Mouse (Mus musculus): Measurements from ENCODE around the gene Ggnbp2.

The Ggnbp2 gene

DNA sequence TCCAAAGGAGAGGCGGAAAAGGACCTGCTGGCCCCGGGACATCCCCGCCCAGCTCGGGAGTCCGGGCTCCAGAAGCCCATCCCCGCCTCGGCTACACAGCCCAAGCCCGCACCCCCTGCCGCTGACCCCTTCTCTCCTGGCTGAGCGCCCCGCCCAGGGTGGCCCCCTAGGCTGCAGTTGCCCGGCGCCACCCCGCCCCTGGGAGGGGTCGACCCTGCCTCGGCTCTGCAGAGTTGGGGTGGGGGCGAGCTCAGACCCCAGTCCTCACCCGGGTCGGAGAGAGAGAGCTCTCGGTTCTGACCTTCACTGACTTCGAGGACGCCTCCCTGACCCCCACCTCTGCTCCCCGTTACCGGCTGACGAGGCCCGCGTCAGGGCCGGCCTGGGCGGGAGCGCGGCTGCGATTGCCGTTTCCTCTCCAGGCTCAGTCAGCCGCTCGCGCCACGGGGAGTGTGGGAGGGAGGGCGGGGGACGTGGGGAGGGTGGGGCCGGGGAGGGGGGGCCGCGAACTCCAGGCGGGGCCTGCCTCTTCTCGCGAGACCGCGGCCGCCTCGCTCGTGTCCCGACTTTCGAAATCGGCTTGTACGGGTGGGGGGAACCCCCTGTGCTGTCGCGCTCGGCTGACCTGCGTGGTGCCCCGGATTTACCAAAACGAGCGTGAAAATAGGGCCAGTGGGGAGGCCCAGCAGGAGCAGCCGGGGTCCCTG, at the start of gene Ggnbp2:
Gene Ggnbp2, minus strand, starts transcription at position 481 of the 707 bp plus-strand sequence.
- peak; percentile 87 for DNase-seq (ENCODE audit: low spot score)

GRCm38 (mm10) chr11:84919951-84920350, 49.3 kb upstream of the Ggnbp2 start:
- DNase-seq (ENCODE audit: low spot score): no peak

- peak; percentile 45 for DNase-seq (ENCODE audit: low spot score)
These were observed 48.7 kb upstream of the Ggnbp2 start for GRCm38 (mm10) chr11:84919276-84919675.

DNA sequence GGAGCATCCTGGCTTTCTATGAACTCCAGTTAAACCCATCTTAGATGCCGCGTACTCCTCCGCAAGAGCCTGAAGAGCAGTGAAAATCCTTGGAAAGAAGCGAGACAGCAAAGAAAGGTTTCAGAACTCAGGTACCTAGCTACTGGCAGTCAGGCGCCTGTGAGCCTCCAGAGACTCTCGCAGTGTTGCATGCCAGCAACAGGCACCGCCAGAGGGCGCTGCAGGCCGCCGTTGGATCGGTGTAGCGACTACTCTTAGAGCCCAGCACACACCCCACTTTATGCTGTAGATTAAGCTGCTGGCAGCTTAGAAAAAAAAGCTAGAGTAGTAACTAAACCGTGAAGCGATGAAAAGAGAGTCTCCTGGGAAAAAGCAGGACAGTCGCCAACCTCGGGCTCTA, 47.8 kb upstream of the Ggnbp2 start:
- DNase-seq (ENCODE audit: low spot score): peak; percentile 93

GRCm38 (mm10) chr11:84916703-84917300, 46.2 kb upstream of the Ggnbp2 start:
- DNase-seq (ENCODE audit: low spot score): no peak

DNA sequence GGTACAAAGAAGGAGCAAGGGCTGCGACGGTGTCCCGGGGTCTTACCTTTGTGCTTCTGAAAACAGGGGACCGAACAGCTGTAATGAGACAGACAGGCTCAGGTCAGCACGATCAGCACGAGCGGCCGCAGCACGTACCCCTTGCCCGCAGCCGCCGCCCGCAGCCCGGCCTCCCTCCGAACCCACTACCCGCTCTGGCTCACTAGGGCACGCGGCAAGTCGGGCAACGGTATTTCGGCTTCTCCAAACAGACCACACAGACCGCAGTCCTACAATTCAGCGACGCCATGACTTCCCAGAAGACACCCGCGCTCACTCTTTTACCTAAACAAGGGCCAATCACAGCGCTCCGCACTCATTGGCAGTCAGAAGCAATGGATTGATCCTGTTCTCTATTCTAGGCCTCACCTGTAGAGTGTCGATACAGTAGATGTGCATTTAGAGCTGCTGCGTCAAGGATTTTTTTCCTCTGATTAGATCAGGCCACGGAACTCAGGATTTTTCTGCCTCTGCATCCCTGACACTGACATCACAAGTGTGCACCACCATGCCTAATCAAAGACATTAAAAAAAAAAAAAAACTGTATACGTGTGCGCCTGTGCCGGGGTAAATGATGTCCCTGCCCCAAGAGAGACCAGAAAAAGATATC, 45.6 kb upstream of the Ggnbp2 start, which contains the start of gene Znhit3:
Gene Znhit3, minus strand, starts transcription at position 314 of the 650 bp plus-strand sequence.
- DNase-seq (ENCODE audit: low spot score): peak; percentile 96

DNA sequence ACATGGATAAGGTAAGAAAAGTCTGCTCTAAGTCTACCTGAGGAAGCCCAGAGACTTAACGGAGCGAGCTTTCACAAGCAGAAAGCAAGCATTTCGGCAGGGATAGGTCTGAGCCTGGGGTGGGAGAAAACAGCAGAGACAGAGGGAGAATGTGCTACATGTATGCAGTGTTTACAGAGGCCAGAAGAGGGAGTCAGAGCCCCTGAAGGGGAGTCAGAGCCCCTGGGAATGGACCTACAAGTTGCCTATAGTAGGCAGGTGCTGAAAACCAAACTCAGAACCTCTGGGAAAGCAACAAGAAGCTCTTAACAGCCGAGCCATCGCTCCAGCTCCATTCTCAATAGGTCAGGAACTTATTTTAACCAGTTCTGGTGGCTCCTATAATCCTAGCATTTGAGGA, 44.1 kb upstream of the Ggnbp2 start:
- no peak for DNase-seq (ENCODE audit: low spot score)

DNA sequence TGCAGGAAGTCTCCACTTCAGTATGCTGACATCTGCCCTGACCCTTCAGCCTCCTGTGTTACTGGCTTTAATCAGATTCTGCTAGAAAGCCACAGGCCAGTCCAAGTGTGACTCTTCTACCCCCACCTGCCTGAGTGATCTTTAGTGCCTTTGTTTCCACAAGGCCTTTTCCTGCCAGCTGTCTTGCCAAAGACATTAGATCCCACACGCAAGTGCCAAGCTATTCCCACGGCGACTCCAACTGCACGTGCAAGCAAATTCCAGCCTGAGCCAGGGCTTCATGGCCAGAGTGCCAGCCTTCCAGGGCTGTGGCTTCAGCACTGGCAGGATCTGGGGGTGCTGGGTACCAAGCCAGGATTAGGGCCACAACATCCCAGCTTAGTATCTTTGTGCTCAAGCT, 39.8 kb upstream of the Ggnbp2 start:
- no peak for DNase-seq (ENCODE audit: low spot score)

GRCm38 (mm10) chr11:84908480-84908879, 37.9 kb upstream of the Ggnbp2 start:
- no peak for DNase-seq (ENCODE audit: low spot score)

DNA sequence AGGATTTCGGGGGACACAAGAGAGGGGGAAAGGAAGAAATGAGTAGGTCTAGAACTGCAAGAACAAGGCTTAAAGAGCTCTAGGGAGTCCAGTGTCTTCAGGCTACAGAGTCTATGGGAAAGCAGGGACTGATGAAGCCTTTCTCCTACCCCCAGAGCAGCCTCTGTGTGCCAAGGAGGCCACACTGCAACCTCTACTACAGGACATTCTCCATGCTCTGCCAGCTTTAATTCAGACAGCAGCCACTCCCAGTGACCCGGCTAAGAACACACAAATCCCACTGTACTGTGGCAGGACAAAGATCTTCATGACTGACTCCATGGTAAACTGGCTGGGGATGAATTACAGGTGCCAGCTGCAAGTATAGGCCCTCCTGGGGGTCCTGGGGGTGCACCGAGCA, 36.5 kb upstream of the Ggnbp2 start:
- no peak for DNase-seq (ENCODE audit: low spot score)

- no peak for DNase-seq (ENCODE audit: low spot score)
These were observed 34.1 kb upstream of the Ggnbp2 start for GRCm38 (mm10) chr11:84904597-84905144.

- no peak for DNase-seq (ENCODE audit: low spot score)
These were observed 22.5 kb upstream of the Ggnbp2 start for GRCm38 (mm10) chr11:84893113-84893512.

GRCm38 (mm10) chr11:84891705-84892104, 21.1 kb upstream of the Ggnbp2 start:
- no peak for DNase-seq (ENCODE audit: low spot score)

DNA sequence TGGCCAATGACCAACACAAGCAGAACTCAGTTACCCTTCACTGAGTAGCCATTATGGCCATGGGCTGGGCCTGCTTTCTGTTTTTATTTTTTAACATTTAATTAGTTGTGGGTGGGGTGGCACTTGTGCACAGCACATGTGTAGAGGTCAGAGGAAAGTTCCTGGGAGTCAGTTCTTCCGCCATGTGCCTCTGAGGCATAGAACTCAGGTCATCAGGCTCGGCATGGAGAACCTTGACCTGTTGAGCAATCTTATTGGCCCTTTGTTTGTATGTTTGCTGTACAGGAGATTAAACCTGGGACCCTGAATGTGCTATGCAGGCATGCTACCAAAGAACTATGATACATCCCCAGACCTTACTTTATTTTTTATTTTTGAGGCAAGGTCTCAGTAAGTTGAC, 18.9 kb upstream of the Ggnbp2 start:
- DNase-seq (ENCODE audit: low spot score): no peak

GRCm38 (mm10) chr11:84888025-84888424, 17.4 kb upstream of the Ggnbp2 start:
- no peak for DNase-seq (ENCODE audit: low spot score)

DNA sequence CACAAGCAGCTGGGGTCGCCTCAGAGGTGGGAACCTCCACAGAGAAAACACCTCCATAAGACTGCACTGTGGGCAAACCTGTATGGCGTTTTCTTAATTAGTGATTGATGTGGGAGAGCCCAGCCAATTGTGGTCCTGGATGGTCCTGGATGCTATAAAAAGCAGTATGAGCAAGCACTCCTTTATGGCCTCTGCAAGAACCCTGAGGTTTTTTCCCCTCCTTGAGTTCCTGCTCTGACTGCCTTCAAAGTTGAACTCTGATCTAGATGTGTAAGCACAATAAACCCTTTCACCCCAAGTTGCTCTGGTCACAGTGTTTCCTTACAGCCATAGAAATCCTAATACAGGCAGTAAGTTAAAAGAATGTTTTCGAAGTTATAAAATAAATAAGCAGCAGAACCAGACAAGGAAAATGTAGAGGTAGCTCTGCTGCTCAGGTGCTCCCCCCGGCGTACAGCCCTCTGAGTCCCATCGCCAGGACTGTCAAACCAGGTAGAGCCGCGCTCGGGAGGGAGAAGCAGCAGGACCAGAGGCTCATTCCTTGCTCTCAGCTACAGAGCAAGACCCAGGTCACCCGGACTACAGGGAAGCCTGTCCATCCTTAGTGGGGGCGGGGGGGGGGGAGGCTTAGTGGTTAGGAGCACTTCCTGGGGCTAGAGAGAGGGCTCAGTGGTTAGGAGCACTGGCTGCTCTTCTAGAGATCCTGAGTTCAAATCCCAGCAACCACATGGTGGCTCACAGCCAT, 16.3 kb upstream of the Ggnbp2 start:
- no peak for DNase-seq (ENCODE audit: low spot score)

- no peak for DNase-seq (ENCODE audit: low spot score)
These were observed 15.6 kb upstream of the Ggnbp2 start for GRCm38 (mm10) chr11:84886236-84886635.

DNA sequence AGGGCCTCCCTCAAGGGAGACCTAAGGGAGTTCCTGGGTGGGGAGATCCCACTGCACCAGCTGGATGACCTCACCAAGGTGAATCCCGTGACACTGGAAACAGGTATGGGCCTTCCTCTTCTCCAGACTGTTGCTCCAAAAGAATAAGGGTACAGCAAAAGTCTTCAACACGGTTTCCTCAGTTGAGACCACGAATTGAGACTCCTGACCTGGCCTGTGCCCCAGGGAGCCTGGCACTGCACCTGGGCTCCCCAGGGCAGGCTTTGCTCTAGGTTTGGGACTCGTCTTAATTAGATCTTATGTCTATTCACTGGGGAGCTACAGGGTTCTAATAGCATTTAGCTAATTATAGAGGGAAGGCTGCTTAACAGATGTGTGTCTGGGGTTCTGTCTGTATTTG, 14.6 kb upstream of the Ggnbp2 start:
- no peak for DNase-seq (ENCODE audit: low spot score)

DNA sequence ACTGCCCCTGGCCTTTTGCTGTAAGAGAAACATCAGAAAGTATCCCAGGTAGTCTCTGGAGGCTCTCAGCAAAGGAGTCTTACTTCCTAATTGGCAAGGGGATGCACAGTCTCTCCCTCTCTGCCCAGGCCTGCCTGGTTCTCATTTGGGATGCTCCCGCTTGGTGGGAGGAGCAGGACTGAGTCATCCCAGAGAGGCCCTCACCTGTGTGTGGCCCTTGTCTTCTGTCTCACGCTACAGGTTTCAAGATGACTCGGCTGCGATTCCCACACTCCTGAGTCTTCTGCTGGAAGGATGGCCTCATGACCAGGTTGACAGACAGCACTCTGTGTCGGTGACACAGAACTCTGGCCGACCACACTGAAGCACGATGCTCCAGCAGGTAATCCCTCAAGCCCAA, 11.7 kb upstream of the Ggnbp2 start:
- no peak for DNase-seq (ENCODE audit: low spot score)

DNA sequence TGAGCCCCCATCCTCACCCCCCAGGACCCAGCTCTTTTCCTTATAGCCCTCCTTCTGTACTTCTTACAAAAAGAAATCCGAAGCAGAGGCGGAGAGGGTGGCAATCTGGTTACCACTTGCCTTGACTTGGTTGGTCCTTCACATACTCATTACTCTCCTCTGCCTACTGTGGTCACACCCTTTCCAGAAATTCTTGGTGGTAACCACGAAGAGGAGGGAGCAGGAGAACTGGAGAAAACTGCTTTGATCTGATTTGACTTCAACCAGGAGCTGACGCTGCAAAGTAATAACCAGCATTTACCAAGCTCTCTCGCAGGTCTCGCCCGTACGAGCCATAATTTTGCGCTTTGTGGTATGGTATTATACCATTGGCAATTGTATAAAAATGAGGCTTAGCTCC, 10.4 kb upstream of the Ggnbp2 start:
- DNase-seq (ENCODE audit: low spot score): no peak

DNA sequence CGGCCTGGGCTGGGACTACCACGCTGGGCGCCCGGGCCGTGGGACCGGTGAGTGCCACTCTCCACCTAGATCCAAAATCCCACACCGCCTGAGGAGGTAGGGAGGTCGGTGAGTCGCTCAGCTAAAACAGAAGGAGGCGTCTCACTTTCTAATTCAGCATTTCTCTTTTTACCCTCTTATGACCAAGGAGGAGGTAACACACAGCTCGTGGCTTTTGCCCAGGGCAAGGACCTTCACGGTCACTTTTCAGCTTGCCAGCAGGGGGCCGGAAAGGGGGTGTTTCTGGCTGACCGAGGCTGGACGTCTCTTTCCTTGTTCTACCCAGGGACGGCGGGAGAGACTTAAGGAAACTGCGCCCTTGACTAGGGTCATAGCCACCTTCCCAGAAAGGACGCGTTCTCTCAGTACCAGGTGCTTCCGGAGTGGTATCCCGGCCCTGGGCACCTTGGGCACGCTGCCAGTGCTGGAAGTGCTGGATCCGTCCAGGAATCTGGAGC, 9.9 kb upstream of the Ggnbp2 start:
- DNase-seq (ENCODE audit: low spot score): peak; percentile 71

Measured in embryo, embryonic 10 days (tissue).